Mouse (Mus musculus) adrenal gland, adult 18-20 months (tissue): ENCODE results near the gene Cnih3. TPM values are rescaled to one million over a fixed set of nuclear protein-coding genes. Genes with fewer than 3 reads are reported as not detected.

Experiments
- total RNA-seq, 2 experiments: library from RNA; stranded (reverse); gene quantifications; 1 replicate in 1 of 2; 2 replicates in 1 of 2; pipeline ENCODE4 v1.2.3; 2021

Cnih3 gene
- total RNA-seq, 2 experiments from 2014 or later = not detected

Other genes with a start within 250 kb of the Cnih3 start
- gene Nvl, start 208.4 kb upstream of the Cnih3 start, total RNA-seq = 10 to 100 TPM; 17.4 to 19.2 TPM
- 10 to 100 TPM; 48.2 to 57.8 TPM for gene Cnih4, start 207.9 kb upstream of the Cnih3 start, total RNA-seq
- gene Wdr26, start 140.6 kb upstream of the Cnih3 start, total RNA-seq = 100 to 1,000 TPM; 117 to 139 TPM
- gene Ccdc121, start 158.8 kb downstream of the Cnih3 start, total RNA-seq = not detected
- gene Dnah14, start 223.9 kb downstream of the Cnih3 start, total RNA-seq = not detected